Mouse (Mus musculus) stomach, postnatal 0 days (tissue): Measurements from ENCODE around the gene Thap4. TPM values are rescaled to one million over a fixed set of nuclear protein-coding genes. Genes with fewer than 3 reads are reported as not detected.

Experiments used
- ATAC-seq: fragments of 200-750 bp; cut with Nextera tagmentation; 2 replicates; pipeline ENCODE4 v1.8.0; 2017; ENCODE audit not compliant: low FRiP score, low TSS enrichment
- DNase-seq: peaks from one replicate; pipeline ENCODE4 v3.0.0-alpha.2; 2016; ENCODE audit warnings: low spot score
- H3K27ac ChIP-seq: fragments of 300-500 bp; sonication (generic); replicated peaks from 2 replicates; pipeline ENCODE4 v1.5.1; 2014; ENCODE audit warnings: mild to moderate bottlenecking, control low read depth
- H3K27me3 ChIP-seq: fragments of 300-500 bp; sonication (generic); 2 replicates; pipeline ENCODE4 v1.6.1; 2014; ENCODE audit warnings: low read length; ENCODE audit not compliant: control insufficient read depth, insufficient read depth
- H3K36me3 ChIP-seq: fragments of 300-500 bp; sonication (generic); 2 replicates; pipeline ENCODE4 v1.6.1; 2014; ENCODE audit warnings: low read length, mixed read lengths; ENCODE audit not compliant: control insufficient read depth, insufficient read depth
- H3K4me1 ChIP-seq: fragments of 300-500 bp; sonication (generic); replicated peaks from 2 replicates; pipeline ENCODE4 v1.6.1; 2014; ENCODE audit warnings: antibody characterized with exemption; ENCODE audit not compliant: control insufficient read depth, insufficient read depth
- H3K4me2 ChIP-seq: fragments of 300-500 bp; sonication (generic); replicated peaks from 2 replicates; pipeline ENCODE4 v1.6.1; 2014; ENCODE audit warnings: low read depth, mild to moderate bottlenecking, control low read depth, moderate library complexity
- H3K4me3 ChIP-seq: fragments of 300-500 bp; sonication (generic); 2 replicates; pipeline ENCODE4 v1.5.1; 2014; ENCODE audit warnings: low read depth, low read length, control low read depth
- H3K9ac ChIP-seq: fragments of 300-500 bp; sonication (generic); 2 replicates; pipeline ENCODE4 v1.6.1; 2014; ENCODE audit warnings: mild to moderate bottlenecking, low read length, control low read depth, mixed read lengths
- H3K9me3 ChIP-seq: fragments of 300-500 bp; sonication (generic); 2 replicates; pipeline ENCODE4 v1.6.1; 2016; ENCODE audit warnings: low read length; ENCODE audit not compliant: control insufficient read depth
- CTCF ChIP-seq: IDR thresholded peaks from 2 replicates; pipeline ENCODE4 v1.5.1; 2016; ENCODE audit warnings: antibody characterized with exemption, low read depth, mild to moderate bottlenecking, moderate library complexity
- EP300 ChIP-seq: optimal IDR thresholded peaks from 2 replicates; pipeline ENCODE3; 2016; ENCODE audit warnings: antibody characterized with exemption
- WGBS: fragments of 180-500 bp; shearing (Covaris S2); extraction: QIAGEN DNeasy Blood & Tissue Kit; methylation state at CpG from one replicate; pipeline ENCODE4 v1.1.7; 2014; 5-methylcytosine and 5-hydroxymethylcytosine counted together
- polyA plus RNA-seq: library from polyadenylated mRNA; unstranded; fragments of >200 nt; fragmentation: Nextera tagmentation; extraction: Ambion mirVana; gene quantifications from 2 replicates; pipeline ENCODE4 v1.2.1, GENCODE M21; 2015

Thap4 gene
- polyA plus RNA-seq, 1 experiment from 2014 or later, result 47.8 TPM

DNA sequence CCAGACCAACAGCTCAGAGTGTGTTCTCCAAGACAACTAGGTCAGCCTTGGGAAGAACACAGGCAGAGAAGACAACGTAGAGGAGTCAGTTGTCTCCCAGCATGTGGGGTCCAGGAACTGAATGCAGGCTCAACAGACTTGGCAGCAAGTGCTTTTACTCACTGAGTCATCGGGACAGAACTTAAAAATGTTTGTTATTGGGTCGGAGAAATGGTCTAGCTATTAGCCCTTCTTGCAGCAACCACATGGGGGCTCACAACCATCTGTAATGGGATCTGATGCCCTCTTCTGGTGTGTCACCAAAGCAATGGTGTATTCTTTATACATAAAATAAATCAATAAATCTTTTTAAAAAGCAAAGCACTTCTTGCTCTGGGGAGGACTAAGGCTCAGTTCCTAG is 28.5 kb downstream of the Thap4 start:
- ATAC-seq (no peak; the same call in 1 of the 2 replicates), DNase-seq (no peak)
- H3K4me3 ChIP-seq, result no peak overlapping the region
- no peaks in the 10 kb centered on the region for H3K4me1 ChIP-seq
- TF ChIP-seq EP300, result no peak
- peak; percentile 54 for TF ChIP-seq CTCF
- no peaks in the 10 kb centered on the region for H3K27me3 ChIP-seq
- H3K9ac ChIP-seq, result no peak overlapping the region
- 62% methylated on average over 3 of the region's 3 CpGs for WGBS
- H3K27ac ChIP-seq, result no peak overlapping the region; the same call in 1 of the 2 replicates
- no peaks in the 10 kb centered on the region for H3K36me3 ChIP-seq
- H3K9me3 ChIP-seq, result no peaks in the 10 kb centered on the region
- H3K4me2 ChIP-seq, result no peak overlapping the region

- Histone ChIP-seq H3K4me3 (no peak overlapping the region), H3K4me1 (no peaks in the 10 kb centered on the region), H3K9me3 (no peaks in the 10 kb centered on the region), H3K4me2 (no peak overlapping the region), H3K36me3 (no peaks in the 10 kb centered on the region), H3K27ac (no peak overlapping the region; the same call in 1 of the 2 replicates), H3K9ac (no peak overlapping the region), H3K27me3 (no peaks in the 10 kb centered on the region)
- TF ChIP-seq EP300 (no peak), CTCF (no peak)
- ATAC-seq (no peak; the same call in 1 of the 2 replicates), DNase-seq (no peak)
- WGBS, result 89% methylated on average over 5 of the region's 5 CpGs
These were observed 29.0 kb downstream of the Thap4 start for GRCm38 (mm10) chr1:93725665-93726064.

DNA sequence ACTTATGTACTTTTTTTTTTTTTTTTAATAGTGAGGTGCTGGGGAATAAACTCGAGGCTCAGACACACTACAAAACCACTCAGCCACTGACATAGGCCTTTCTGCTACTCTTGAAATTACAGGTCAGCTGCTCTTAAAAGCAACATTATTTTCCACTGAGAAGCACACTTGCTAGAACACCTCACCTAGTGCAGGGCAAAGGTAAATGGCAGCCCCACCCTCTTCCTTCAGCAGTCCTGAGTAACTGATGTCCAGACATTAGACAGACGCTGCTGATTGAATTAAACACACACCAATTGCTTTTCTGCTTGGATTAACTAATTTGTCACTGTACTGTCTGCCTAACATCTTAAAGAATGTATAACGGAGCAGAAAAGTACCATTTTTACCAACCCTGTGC is 30.0 kb downstream of the Thap4 start:
- Histone ChIP-seq H3K27me3 (no peaks in the 10 kb centered on the region), H3K4me2 (no peak overlapping the region), H3K9ac (no peak overlapping the region), H3K36me3 (no peaks in the 10 kb centered on the region), H3K27ac (no peak overlapping the region), H3K4me1 (no peaks in the 10 kb centered on the region), H3K4me3 (no peak overlapping the region), H3K9me3 (no peaks in the 10 kb centered on the region)
- DNase-seq, result no peak
- no peak for TF ChIP-seq EP300
- TF ChIP-seq CTCF, result no peak
- WGBS, result 75% methylated on average over 3 of the region's 3 CpGs
- ATAC-seq, result peak; percentile 62

DNA sequence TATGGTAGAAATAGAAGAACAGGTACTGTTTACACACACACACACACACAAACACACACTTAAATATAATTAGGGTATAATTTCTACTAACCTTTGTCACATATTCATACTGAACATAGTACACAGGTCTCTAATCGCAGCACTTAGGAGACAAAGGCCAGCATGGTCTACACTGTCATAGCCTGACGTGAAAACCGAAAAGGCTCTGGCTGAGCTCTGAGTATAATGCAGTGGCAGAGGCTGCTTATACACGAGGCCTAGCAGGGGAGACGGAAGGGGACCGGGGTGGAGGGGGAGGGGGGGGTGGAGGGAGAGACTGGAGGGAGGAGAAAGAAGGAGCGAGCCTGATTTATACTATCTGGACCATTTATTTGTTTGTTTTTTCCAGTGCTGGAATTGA is 33.1 kb downstream of the Thap4 start:
- no peaks in the 10 kb centered on the region for H3K36me3 ChIP-seq
- no peaks in the 10 kb centered on the region for H3K27me3 ChIP-seq
- H3K9me3 ChIP-seq, result no peaks in the 10 kb centered on the region
- no peak overlapping the region for H3K4me3 ChIP-seq
- no peak overlapping the region for H3K4me2 ChIP-seq
- no peak for ATAC-seq
- no peaks in the 10 kb centered on the region for H3K4me1 ChIP-seq
- no peak overlapping the region for H3K9ac ChIP-seq
- WGBS, result 57% methylated on average over 7 of the region's 7 CpGs
- no peak overlapping the region for H3K27ac ChIP-seq
- no peak for TF ChIP-seq EP300
- DNase-seq, result no peak

DNA sequence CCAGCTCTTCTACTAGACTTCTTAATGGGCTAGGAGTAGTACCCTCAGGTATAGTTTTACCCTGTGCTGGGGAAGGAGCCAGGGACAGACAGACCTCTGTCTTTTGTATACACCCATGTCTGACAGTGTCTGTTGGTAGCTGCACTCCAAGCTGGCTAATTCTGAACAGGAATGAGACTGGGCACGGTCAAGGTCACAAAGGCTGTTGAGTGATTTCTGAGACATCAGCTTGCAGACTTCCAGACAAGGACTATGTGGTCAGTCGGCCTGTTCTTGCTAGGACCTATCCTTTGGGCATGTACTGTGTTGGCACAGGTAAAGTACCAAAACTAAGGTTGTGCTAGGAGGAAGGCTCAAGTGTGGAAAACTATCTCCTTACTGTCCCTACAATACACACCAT is 38.5 kb downstream of the Thap4 start:
- H3K4me3 ChIP-seq, result no peak overlapping the region
- ATAC-seq (no peak), DNase-seq (no peak)
- no peak overlapping the region for H3K4me2 ChIP-seq
- 85% methylated on average over 2 of the region's 2 CpGs for WGBS
- H3K4me1 ChIP-seq, result no peaks in the 10 kb centered on the region
- TF ChIP-seq CTCF (no peak), EP300 (no peak)
- no peak overlapping the region for H3K9ac ChIP-seq
- H3K27ac ChIP-seq, result no peak overlapping the region
- H3K27me3 ChIP-seq, result no peaks in the 10 kb centered on the region
- H3K9me3 ChIP-seq, result no peaks in the 10 kb centered on the region
- H3K36me3 ChIP-seq, result peaks cover 4% of the 10 kb centered on the region

- TF ChIP-seq EP300 (no peak), CTCF (no peak)
- H3K9ac ChIP-seq, result no peak overlapping the region
- no peaks in the 10 kb centered on the region for H3K4me1 ChIP-seq
- H3K27ac ChIP-seq, result peak overlapping the region; percentile 61
- H3K4me3 ChIP-seq, result no peak overlapping the region
- no peaks in the 10 kb centered on the region for H3K27me3 ChIP-seq
- no peak overlapping the region for H3K4me2 ChIP-seq
- H3K9me3 ChIP-seq, result no peaks in the 10 kb centered on the region
- ATAC-seq (peak; percentile 90), DNase-seq (peak; percentile 69)
- WGBS, result 59% methylated on average over 3 of the region's 3 CpGs
- H3K36me3 ChIP-seq, result peaks cover 2% of the 10 kb centered on the region; the same call in 1 of the 2 replicates
These were observed 49.3 kb downstream of the Thap4 start for GRCm38 (mm10) chr1:93705389-93705788.
